Mouse (Mus musculus) CH12.LX (cell line): ENCODE measurements around the gene Gm21981. TPM values are rescaled to one million over a fixed set of nuclear protein-coding genes. Genes with fewer than 3 reads are reported as not detected.
"Not testable (repeated sequence)": the region's sequence is repeated elsewhere in the genome, so short reads cannot be mapped to it uniquely, and the experiment has no call there.

Experiments used
- DNase-seq: peaks from one replicate; pipeline ENCODE4 v3.0.0-alpha.2; 2013; ENCODE audit errors: extremely low read depth
- H3K27ac ChIP-seq: 2 replicates; pipeline ENCODE4 v1.5.1; 2012; ENCODE audit warnings: low read depth, mild to moderate bottlenecking, control low read depth, moderate library complexity; ENCODE audit not compliant: insufficient read depth
- H3K27me3 ChIP-seq: replicated peaks from 2 replicates; pipeline ENCODE3; 2012; ENCODE audit warnings: inconsistent platforms
- H3K36me3 ChIP-seq, 2 experiments: replicated peaks in 1 of 2; 2 replicates each; pipeline versions ENCODE3 to v1.6.1; 2012; ENCODE audit warnings: inconsistent platforms in 1 of 2, low read length in 1 of 2, mild to moderate bottlenecking in 1 of 2, mixed read lengths in 1 of 2, moderate library complexity in 1 of 2; ENCODE audit not compliant: control insufficient read depth in 1 of 2, insufficient read depth in 1 of 2
- H3K4me1 ChIP-seq, 2 experiments: 2 replicates each; pipeline ENCODE4 v1.6.1; 2012; ENCODE audit warnings: inconsistent platforms in 1 of 2, moderate library complexity in 1 of 2; ENCODE audit not compliant: insufficient read depth in 2 of 2, control insufficient read depth in 1 of 2
- H3K4me2 ChIP-seq: 2 replicates; pipeline ENCODE4 v1.6.1; 2012; ENCODE audit warnings: low read depth, mild to moderate bottlenecking, control low read depth; ENCODE audit not compliant: poor library complexity, insufficient read depth, severe bottlenecking
- H3K4me3 ChIP-seq, 3 experiments: fragments of 150-350 bp in 1 of 3; sonication (generic) in 1 of 3; replicated peaks in 1 of 3; 2 replicates each; pipeline versions ENCODE3 to v1.5.1; 2011 to 2012; ENCODE audit warnings: low read depth in 2 of 3, low read length in 2 of 3, mild to moderate bottlenecking in 2 of 3, moderate library complexity in 2 of 3, control low read depth in 1 of 3, improper control_type of control experiment in 1 of 3, inconsistent platforms in 1 of 3, mixed read lengths in 1 of 3; ENCODE audit not compliant: poor library complexity in 1 of 3
- H3K79me2 ChIP-seq: replicated peaks from 2 replicates; pipeline ENCODE4 v1.6.1; 2012; ENCODE audit warnings: mild to moderate bottlenecking, moderate library complexity; ENCODE audit not compliant: control insufficient read depth, poor library complexity, insufficient read depth, severe bottlenecking; ENCODE audit errors: extremely low read depth
- H3K9ac ChIP-seq: 2 replicates; pipeline ENCODE4 v1.6.1; 2012; ENCODE audit warnings: low read depth, mild to moderate bottlenecking, control low read depth, moderate library complexity; ENCODE audit not compliant: insufficient read depth
- H3K9me3 ChIP-seq: replicated peaks from 2 replicates; pipeline ENCODE3; 2012; ENCODE audit warnings: low read length, inconsistent platforms, mixed read lengths
- MAFK ChIP-seq: IDR thresholded peaks from 2 replicates; pipeline ENCODE4 v1.6.1; 2011; ENCODE audit warnings: low read length, improper control_type of control experiment; ENCODE audit not compliant: insufficient replicate concordance
- MAZ ChIP-seq: IDR thresholded peaks from 2 replicates; pipeline ENCODE4 v1.6.1; 2012; ENCODE audit warnings: low read depth, mild to moderate bottlenecking, inconsistent platforms, low read length, improper control_type of control experiment, moderate library complexity
- MEF2A ChIP-seq: IDR thresholded peaks from 2 replicates; pipeline ENCODE4 v1.6.1; 2014; ENCODE audit warnings: low read depth, mild to moderate bottlenecking, inconsistent platforms, low read length, improper control_type of control experiment, borderline replicate concordance
- POLR2A ChIP-seq: IDR thresholded peaks from 2 replicates; pipeline ENCODE4 v1.6.1; 2011; ENCODE audit warnings: low read depth, mild to moderate bottlenecking, improper control_type of control experiment, low read length
- UBTF ChIP-seq: IDR thresholded peaks from 2 replicates; pipeline ENCODE4 v1.6.1; 2012; ENCODE audit warnings: low read depth, mild to moderate bottlenecking, inconsistent platforms, low read length, improper control_type of control experiment, moderate library complexity
- ZKSCAN1 ChIP-seq: IDR thresholded peaks from 2 replicates; pipeline ENCODE4 v1.6.1; 2012; ENCODE audit warnings: low read depth, inconsistent platforms, low read length, improper control_type of control experiment, borderline replicate concordance
- ZMIZ1 ChIP-seq: IDR thresholded peaks from 2 replicates; pipeline ENCODE4 v1.6.1; 2012; ENCODE audit warnings: low read depth, mild to moderate bottlenecking, inconsistent platforms, low read length, improper control_type of control experiment
- ZNF384 ChIP-seq: IDR thresholded peaks from 2 replicates; pipeline ENCODE4 v1.6.1; 2012; ENCODE audit warnings: low read depth, low read length, improper control_type of control experiment, inconsistent platforms
- dilution Hi-C: fragments of 300-500 bp; cut with MboI; formaldehyde crosslinking; loops from 2 replicates; pipeline ENCODE4 v1.14.3; 2020; ENCODE audit warnings: low sequenced_read_pairs; ENCODE audit not compliant: extremely low pct_unique_long_range_greater_than_20kb, extremely low pct_ligation_motif_present
- in situ Hi-C: fragments of 300-500 bp; cut with MboI; formaldehyde crosslinking; loops from 3 replicates; pipeline ENCODE4 v1.14.3; 2019; ENCODE audit warnings: low sequenced_read_pairs, low pct_ligation_motif_present, low pct_unique_long_range_greater_than_20kb, mixed read lengths
- polyA plus RNA-seq: library from polyadenylated mRNA; unstranded; fragments of >175 nt; gene quantifications from 2 replicates; pipeline ENCODE4 v1.2.1, GENCODE M21; 2012; ENCODE audit warnings: low read depth; ENCODE audit not compliant: insufficient read length
- total RNA-seq, 2 experiments: library from RNA; depleted of rRNA; stranded (reverse); fragments of 300-350 nt in 1 of 2; fragments of >200 nt in 1 of 2; gene quantifications; 2 replicates each; pipeline ENCODE4 v1.2.3; 2012 to 2014

Gm21981 gene
- total and polyA plus RNA-seq, 3 experiments = 0.11 to 0.59 TPM; not detected in 1

- DNase-seq = no peak
These were observed 38.6 kb downstream of the Gm21981 start for GRCm38 (mm10) chr17:47655697-47656096.

GRCm38 (mm10) chr17:47654346-47654745 lies 39.9 kb downstream of the Gm21981 start:
- H3K4me1 ChIP-seq, DNase-seq, H3K9ac ChIP-seq, H3K4me2 ChIP-seq, H3K4me3 ChIP-seq, in situ Hi-C loops, H3K79me2 ChIP-seq, H3K9me3 ChIP-seq, H3K27ac ChIP-seq, dilution Hi-C loops, H3K36me3 ChIP-seq, H3K27me3 ChIP-seq: not testable (repeated sequence)

More at GRCm38 (mm10) chr17:47655697-47656096, 38.6 kb downstream of the Gm21981 start:
- Histone ChIP-seq H3K27me3 (no peaks in the 10 kb centered on the region), H3K4me3 (no peak overlapping the region), H3K36me3 (peaks cover 0 to 4% of the 10 kb centered on the region in 2 experiments), H3K27ac (no peak overlapping the region), H3K9me3 (no peaks in the 10 kb centered on the region), H3K4me1 (peaks cover 0 to 3% of the 10 kb centered on the region in 2 experiments; a peak in 1 of 4 replicates), H3K9ac (no peak overlapping the region), H3K4me2 (no peak overlapping the region), H3K79me2 (no peaks in the 10 kb centered on the region)
- in situ Hi-C loops (no loop called here), dilution Hi-C loops (no loop called here)
- no peak for TF ChIP-seq ZKSCAN1

GRCm38 (mm10) chr17:47651953-47652352 lies 42.3 kb downstream of the Gm21981 start:
- Histone ChIP-seq H3K27ac (no peak overlapping the region), H3K4me2 (no peak overlapping the region), H3K4me1 (no peaks in the 10 kb centered on the region), H3K36me3 (peaks cover 0 to 4% of the 10 kb centered on the region in 2 experiments), H3K79me2 (no peaks in the 10 kb centered on the region), H3K9ac (no peak overlapping the region), H3K4me3 (no peak overlapping the region), H3K9me3 (no peaks in the 10 kb centered on the region), H3K27me3 (no peaks in the 10 kb centered on the region)
- in situ Hi-C loops (no loop called here), dilution Hi-C loops (no loop called here)
- TF ChIP-seq MAZ (no peak), ZNF384 (no peak), POLR2A (no peak), UBTF (no peak), ZMIZ1 (no peak), MEF2A (no peak), MAFK (no peak)
- no peak for DNase-seq
